Mouse (Mus musculus) lung, adult 2 months (tissue): ENCODE data around the gene Ptpn13. TPM values are rescaled to one million over a fixed set of nuclear protein-coding genes. Genes with fewer than 3 reads are reported as not detected.

Experiments
- DNase-seq: peaks from one replicate; pipeline ENCODE4 v3.0.0; 2022
- H3K4me1 ChIP-seq: fragments of 200-500 bp; 2 replicates; pipeline ENCODE4 v1.6.1; 2011; ENCODE audit warnings: low read length; ENCODE audit not compliant: control insufficient read depth, insufficient read depth
- H3K4me3 ChIP-seq: fragments of 200-500 bp; replicated peaks from 2 replicates; pipeline ENCODE3; 2011; ENCODE audit warnings: low read depth, mild to moderate bottlenecking, control low read depth, low read length; ENCODE audit errors: extremely low read depth
- CTCF ChIP-seq: fragments of 200-500 bp; IDR thresholded peaks from 2 replicates; pipeline ENCODE4 v1.5.1; 2011; ENCODE audit warnings: mild to moderate bottlenecking, low read length, control low read depth; ENCODE audit not compliant: insufficient read depth
- POLR2A ChIP-seq: fragments of 200-500 bp; IDR thresholded peaks from 2 replicates; pipeline ENCODE4 v1.6.1; 2011; ENCODE audit warnings: low read depth, mild to moderate bottlenecking, control low read depth, low read length, borderline replicate concordance; ENCODE audit errors: extremely low read depth
- WGBS: fragments of 180-500 bp; shearing (Covaris S2); methylation state at CpG from one replicate; pipeline ENCODE4 v1.1.7; 2018; 5-methylcytosine and 5-hydroxymethylcytosine counted together
- polyA plus RNA-seq: library from polyadenylated mRNA; depleted of rRNA; stranded (reverse); fragments of >200 nt; gene quantifications from 2 replicates; pipeline ENCODE4 v1.2.3, GENCODE M21; 2012

The Ptpn13 gene
- polyA plus RNA-seq, 1 experiment, result 22.6 TPM

GRCm38 (mm10) chr5:103389415-103389814 is 35.6 kb upstream of the Ptpn13 start:
- DNase-seq, result no peak
- TF ChIP-seq POLR2A (no peak), CTCF (no peak)

DNA sequence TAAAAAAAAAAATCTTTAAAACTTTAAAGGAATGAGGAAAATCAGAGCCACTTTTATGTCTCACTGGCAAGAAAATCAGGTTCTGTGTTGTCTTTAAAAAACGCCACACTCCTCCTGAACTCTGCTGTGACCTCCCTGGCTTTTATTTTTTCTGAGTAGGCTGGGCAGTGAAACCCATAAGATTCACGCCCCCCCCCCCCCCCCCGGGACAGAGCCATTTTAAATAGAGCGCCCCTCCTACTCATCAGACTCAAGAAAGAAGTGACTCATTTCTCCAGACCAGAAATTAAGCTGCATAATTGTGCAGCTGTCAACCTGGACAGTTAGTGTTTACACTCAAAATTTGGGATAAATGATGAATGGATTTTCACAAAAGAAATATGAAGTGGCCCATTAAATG is 31.8 kb upstream of the Ptpn13 start:
- TF ChIP-seq CTCF (no peak), POLR2A (no peak)
- WGBS, result 14% methylated on average over 4 of the region's 4 CpGs
- no peak for DNase-seq

More at GRCm38 (mm10) chr5:103389415-103389814, 35.6 kb upstream of the Ptpn13 start:
- WGBS, result 74% methylated on average over 5 of the region's 5 CpGs
- Histone ChIP-seq H3K4me1 (no peaks in the 10 kb centered on the region; the same call in 1 of the 2 replicates), H3K4me3 (no peak overlapping the region)

GRCm38 (mm10) chr5:103393752-103394151 is 31.2 kb upstream of the Ptpn13 start:
- no peak for TF ChIP-seq CTCF
- no peak for TF ChIP-seq POLR2A
- no peaks in the 10 kb centered on the region; the same call in 1 of the 2 replicates for H3K4me1 ChIP-seq
- no peak overlapping the region for H3K4me3 ChIP-seq
- WGBS, result 50% methylated on average over 16 of the region's 16 CpGs
- no peak for DNase-seq

More for the DNA sequence above, 31.8 kb upstream of the Ptpn13 start:
- Histone ChIP-seq H3K4me3 (no peak overlapping the region), H3K4me1 (no peaks in the 10 kb centered on the region; the same call in 1 of the 2 replicates)

- DNase-seq, result no peak
- H3K4me3 ChIP-seq, result no peak overlapping the region
- H3K4me1 ChIP-seq, result no peaks in the 10 kb centered on the region; the same call in 1 of the 2 replicates
- 94% methylated on average over 5 of the region's 5 CpGs for WGBS
- no peak for TF ChIP-seq CTCF
- TF ChIP-seq POLR2A, result no peak
Measured at GRCm38 (mm10) chr5:103395683-103396082, 29.3 kb upstream of the Ptpn13 start.

DNA sequence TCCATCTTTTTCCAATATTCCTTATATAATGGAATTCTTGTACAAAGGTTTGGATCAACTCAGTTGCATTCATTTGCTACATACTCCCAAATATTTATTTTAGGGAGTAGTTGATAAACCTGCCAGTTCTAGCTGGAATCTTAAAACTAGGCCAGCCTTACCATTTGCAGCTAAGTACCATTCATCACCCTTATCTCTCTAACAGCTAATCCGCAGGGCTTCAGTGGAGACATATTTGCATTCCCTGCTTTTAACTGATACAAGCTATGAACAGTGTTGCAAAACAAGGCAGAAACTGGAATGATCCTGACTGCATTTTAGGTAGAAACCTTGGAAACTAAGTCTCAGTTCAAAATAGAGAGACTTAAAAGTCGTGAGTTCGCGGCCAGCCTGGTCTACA is 27.6 kb upstream of the Ptpn13 start:
- no peak for DNase-seq

GRCm38 (mm10) chr5:103404213-103404968 is 20.6 kb upstream of the Ptpn13 start:
- WGBS, result 82% methylated on average over 12 of the region's 12 CpGs
- no peak overlapping the region for H3K4me3 ChIP-seq
- TF ChIP-seq POLR2A, result no peak
- TF ChIP-seq CTCF, result no peak
- no peaks in the 10 kb centered on the region for H3K4me1 ChIP-seq
- DNase-seq, result no peak

More for the DNA sequence above, 27.6 kb upstream of the Ptpn13 start:
- Histone ChIP-seq H3K4me3 (no peak overlapping the region), H3K4me1 (no peaks in the 10 kb centered on the region; the same call in 1 of the 2 replicates)
- 65% methylated on average over 4 of the region's 4 CpGs for WGBS
- TF ChIP-seq CTCF (no peak), POLR2A (no peak)

DNA sequence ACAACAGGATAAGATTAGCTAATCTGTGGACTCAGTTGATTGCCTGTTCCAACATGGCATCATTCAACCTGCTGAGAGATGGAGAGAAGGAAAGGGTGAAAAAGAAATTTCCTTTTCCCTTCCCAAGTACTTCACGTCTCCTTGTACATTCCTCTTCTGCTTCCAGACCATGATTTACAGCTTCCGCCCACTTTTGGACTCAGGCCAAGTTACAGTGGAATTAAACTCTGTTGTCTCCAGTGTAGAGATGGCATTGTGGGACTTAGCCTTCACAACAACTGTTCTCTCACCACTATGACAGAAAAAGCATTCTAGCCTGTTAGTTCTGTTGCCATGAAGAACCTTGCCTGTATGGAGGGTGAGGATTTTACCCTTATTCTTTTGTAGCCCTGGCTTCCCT is 19.1 kb upstream of the Ptpn13 start:
- H3K4me1 ChIP-seq, result no peaks in the 10 kb centered on the region
- no peak for TF ChIP-seq CTCF
- no peak for TF ChIP-seq POLR2A
- no peak for DNase-seq
- WGBS, result 11% methylated on average over 2 of the region's 2 CpGs
- H3K4me3 ChIP-seq, result no peak overlapping the region

DNA sequence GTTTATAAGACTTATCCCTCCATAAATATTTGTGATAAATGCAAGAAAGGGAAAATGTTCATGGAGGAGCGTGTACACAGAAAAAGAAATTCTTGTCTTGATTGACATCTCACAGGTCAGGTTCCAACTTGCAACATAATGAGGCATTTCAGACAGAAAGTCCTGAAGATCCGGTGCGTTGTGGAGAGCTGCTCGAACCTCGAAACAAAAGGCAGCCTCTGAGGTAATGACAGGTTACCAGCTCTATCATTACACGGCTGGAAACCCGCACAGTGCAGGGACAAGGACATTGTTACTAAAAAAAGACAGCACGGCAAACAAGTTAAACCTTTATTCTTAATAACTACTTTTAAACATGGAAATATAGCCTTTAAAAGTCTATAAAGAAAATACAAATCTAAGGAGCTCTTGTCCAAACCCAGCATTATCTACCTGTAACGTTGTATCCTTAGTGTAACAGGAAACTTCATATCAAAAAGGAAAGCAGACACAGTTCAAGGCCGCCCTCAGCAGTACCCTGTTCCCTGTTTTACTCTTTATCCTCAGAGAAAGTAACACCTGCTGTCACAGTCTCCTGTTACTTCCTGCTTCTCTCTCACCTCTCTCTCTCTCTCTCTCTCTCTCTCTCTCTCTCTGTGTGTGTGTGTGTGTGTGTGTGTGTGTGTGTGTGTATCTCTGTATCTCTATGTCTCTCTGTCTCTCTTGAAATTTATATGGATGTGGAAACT is 12.8 kb upstream of the Ptpn13 start:
- Histone ChIP-seq H3K4me3 (no peak overlapping the region), H3K4me1 (no peaks in the 10 kb centered on the region)
- WGBS, result 64% methylated on average over 10 of the region's 10 CpGs
- TF ChIP-seq POLR2A (no peak), CTCF (no peak)
- no peak for DNase-seq

- Histone ChIP-seq H3K4me1 (no peaks in the 10 kb centered on the region), H3K4me3 (no peak overlapping the region)
- no peak for TF ChIP-seq POLR2A
- TF ChIP-seq CTCF, result no peak
- WGBS, result 76% methylated on average over 3 of the region's 3 CpGs
- DNase-seq, result no peak
Measured at GRCm38 (mm10) chr5:103414542-103414941, 10.4 kb upstream of the Ptpn13 start.
